Mouse (Mus musculus): Measurements from ENCODE around the gene Sec1. TPM values are rescaled to one million over a fixed set of nuclear protein-coding genes. Genes with fewer than 3 reads are reported as not detected.

The Sec1 gene
- polyA plus RNA-seq, 1 experiment from 2014 or later = 0.24 TPM

GRCm38 (mm10) chr7:45699523-45700141 is 5.4 kb upstream of the Sec1 start, which contains the start of gene Car11:
Gene Car11, plus strand, starts transcription at chr7:45699843.
- ATAC-seq (replicated peaks; ENCODE audit: insufficient number of reproducible peaks, low FRiP score, low TSS enrichment) = no peak
- H3K9me3 ChIP-seq (replicated peaks; ENCODE audit: control insufficient read depth, low read length) = no peaks in the 10 kb centered on the region
- peaks cover 29% of the 10 kb centered on the region for H3K27me3 ChIP-seq (ENCODE audit: control insufficient read depth, insufficient read depth, low read length)
- peak within 1 kb of the TSS; percentile 54 for H3K9ac ChIP-seq (ENCODE audit: low read depth, low read length)
- H3K4me3 ChIP-seq (ENCODE audit: low read depth, low read length) = peak within 1 kb of the TSS; percentile 46
- H3K4me2 ChIP-seq = peak within 1 kb of the TSS; percentile 84
- WGBS (ENCODE audit: insufficient replicate concordance) = 2% methylated on average over 36 of the region's 36 CpGs
- peaks cover 18% of the 10 kb centered on the region for H3K4me1 ChIP-seq (ENCODE audit: control insufficient read depth, insufficient read depth, low read length)
- H3K27ac ChIP-seq (ENCODE audit: low read depth, low read length) = no peak within 1 kb of the TSS
- no peaks in the 10 kb centered on the region for H3K36me3 ChIP-seq (ENCODE audit: control insufficient read depth, insufficient read depth, low read length)

- Histone ChIP-seq H3K4me1 (ENCODE audit: control insufficient read depth, insufficient read depth, low read length) (peaks cover 9% of the 10 kb centered on the region), H3K27me3 (ENCODE audit: control insufficient read depth, insufficient read depth, low read length) (peaks cover 29% of the 10 kb centered on the region), H3K4me2 (no peak overlapping the region), H3K4me3 (ENCODE audit: low read depth, low read length) (no peak overlapping the region), H3K36me3 (ENCODE audit: control insufficient read depth, insufficient read depth, low read length) (no peaks in the 10 kb centered on the region), H3K9ac (ENCODE audit: low read depth, low read length) (no peak overlapping the region), H3K27ac (ENCODE audit: low read depth, low read length) (no peak overlapping the region), H3K9me3 (replicated peaks; ENCODE audit: control insufficient read depth, low read length) (no peaks in the 10 kb centered on the region)
- WGBS (ENCODE audit: insufficient replicate concordance) = 73% methylated on average over 7 of the region's 7 CpGs
- ATAC-seq (replicated peaks; ENCODE audit: insufficient number of reproducible peaks, low FRiP score, low TSS enrichment) = no peak
Measured at GRCm38 (mm10) chr7:45697894-45698293, 3.7 kb upstream of the Sec1 start.

DNA sequence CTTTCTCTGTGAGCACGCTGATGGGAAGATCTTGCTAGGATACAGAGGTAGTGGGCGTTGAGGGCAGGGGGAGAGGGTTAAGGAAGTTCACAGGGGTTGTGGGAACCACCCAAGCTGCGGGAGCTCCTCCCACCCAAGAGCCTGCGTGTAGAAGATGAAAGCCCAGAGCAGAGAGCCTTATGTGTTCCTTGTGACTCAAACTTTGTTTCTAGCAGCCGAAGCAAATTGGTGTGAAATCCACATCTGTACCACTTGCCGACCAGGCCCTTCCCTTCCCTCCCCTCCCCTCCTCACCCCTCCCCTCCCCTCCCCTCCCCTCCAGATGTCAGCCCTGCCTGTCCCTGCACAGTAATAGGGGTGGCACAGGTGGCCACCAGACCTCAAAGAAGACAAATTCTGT is 896 bp upstream of the Sec1 start:
- WGBS (ENCODE audit: insufficient replicate concordance) = 33% methylated on average over 6 of the region's 6 CpGs
- Histone ChIP-seq H3K9me3 (replicated peaks; ENCODE audit: control insufficient read depth, low read length) (no peaks in the 10 kb centered on the region), H3K4me1 (ENCODE audit: control insufficient read depth, insufficient read depth, low read length) (peaks cover 10% of the 10 kb centered on the region), H3K9ac (ENCODE audit: low read depth, low read length) (no peak overlapping the region), H3K27me3 (ENCODE audit: control insufficient read depth, insufficient read depth, low read length) (peaks cover 23% of the 10 kb centered on the region), H3K27ac (ENCODE audit: low read depth, low read length) (no peak overlapping the region), H3K4me2 (no peak overlapping the region), H3K4me3 (ENCODE audit: low read depth, low read length) (no peak overlapping the region), H3K36me3 (ENCODE audit: control insufficient read depth, insufficient read depth, low read length) (no peaks in the 10 kb centered on the region)
- ATAC-seq (replicated peaks; ENCODE audit: insufficient number of reproducible peaks, low FRiP score, low TSS enrichment) = no peak

DNA sequence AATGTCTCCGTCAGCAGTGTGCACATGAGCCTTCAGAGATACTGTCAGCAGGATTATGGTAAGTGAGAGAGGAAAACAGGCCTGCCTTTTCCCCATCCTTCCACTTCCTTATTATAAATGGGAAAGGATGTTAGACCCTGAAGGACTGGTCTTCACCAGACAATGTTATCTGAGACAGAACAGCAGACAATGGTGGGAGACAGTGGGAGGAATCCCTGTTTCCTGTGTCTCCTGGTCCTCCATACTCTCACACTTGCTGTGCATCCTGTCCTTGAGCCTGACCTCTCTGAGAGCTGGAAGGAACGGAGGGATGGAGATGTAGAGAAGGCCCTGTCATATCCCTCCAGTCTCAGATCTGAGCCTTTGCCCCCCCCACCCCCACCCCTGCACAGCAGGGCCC is 1.8 kb downstream of the Sec1 start:
- H3K4me3 ChIP-seq (ENCODE audit: low read depth, low read length) = no peak overlapping the region

GRCm38 (mm10) chr7:45689800-45690199 is 4.4 kb downstream of the Sec1 start:
- H3K36me3 ChIP-seq (ENCODE audit: control insufficient read depth, insufficient read depth, low read length) = no peaks in the 10 kb centered on the region
- no peak for ATAC-seq (replicated peaks; ENCODE audit: insufficient number of reproducible peaks, low FRiP score, low TSS enrichment)
- H3K4me2 ChIP-seq = peak overlapping the region; percentile 17; the same call in 1 of the 2 replicates
- H3K4me3 ChIP-seq (ENCODE audit: low read depth, low read length) = no peak overlapping the region
- no peaks in the 10 kb centered on the region for H3K9me3 ChIP-seq (replicated peaks; ENCODE audit: control insufficient read depth, low read length)
- H3K27ac ChIP-seq (ENCODE audit: low read depth, low read length) = peak overlapping the region; percentile 37
- 24% methylated on average over 11 of the region's 11 CpGs for WGBS (ENCODE audit: insufficient replicate concordance)
- no peak overlapping the region for H3K9ac ChIP-seq (ENCODE audit: low read depth, low read length)
- H3K4me1 ChIP-seq (ENCODE audit: control insufficient read depth, insufficient read depth, low read length) = peaks cover 20% of the 10 kb centered on the region
- H3K27me3 ChIP-seq (ENCODE audit: control insufficient read depth, insufficient read depth, low read length) = no peaks in the 10 kb centered on the region

More for the DNA sequence above, 1.8 kb downstream of the Sec1 start:
- Histone ChIP-seq H3K4me1 (ENCODE audit: control insufficient read depth, insufficient read depth, low read length) (peaks cover 15% of the 10 kb centered on the region), H3K9ac (ENCODE audit: low read depth, low read length) (no peak overlapping the region), H3K9me3 (replicated peaks; ENCODE audit: control insufficient read depth, low read length) (no peaks in the 10 kb centered on the region), H3K4me2 (no peak overlapping the region), H3K27me3 (ENCODE audit: control insufficient read depth, insufficient read depth, low read length) (no peaks in the 10 kb centered on the region), H3K27ac (ENCODE audit: low read depth, low read length) (no peak overlapping the region), H3K36me3 (ENCODE audit: control insufficient read depth, insufficient read depth, low read length) (no peaks in the 10 kb centered on the region)
- 49% methylated on average over 2 of the region's 2 CpGs for WGBS (ENCODE audit: insufficient replicate concordance)
- no peak for ATAC-seq (replicated peaks; ENCODE audit: insufficient number of reproducible peaks, low FRiP score, low TSS enrichment)

GRCm38 (mm10) chr7:45689099-45689498 is 5.1 kb downstream of the Sec1 start:
- Histone ChIP-seq H3K27ac (ENCODE audit: low read depth, low read length) (no peak overlapping the region), H3K4me2 (no peak overlapping the region), H3K36me3 (ENCODE audit: control insufficient read depth, insufficient read depth, low read length) (no peaks in the 10 kb centered on the region), H3K4me3 (ENCODE audit: low read depth, low read length) (no peak overlapping the region), H3K4me1 (ENCODE audit: control insufficient read depth, insufficient read depth, low read length) (peaks cover 20% of the 10 kb centered on the region), H3K9me3 (replicated peaks; ENCODE audit: control insufficient read depth, low read length) (no peaks in the 10 kb centered on the region), H3K27me3 (ENCODE audit: control insufficient read depth, insufficient read depth, low read length) (peaks cover 3% of the 10 kb centered on the region; the same call in 1 of the 2 replicates), H3K9ac (ENCODE audit: low read depth, low read length) (no peak overlapping the region)
- no peak for ATAC-seq (replicated peaks; ENCODE audit: insufficient number of reproducible peaks, low FRiP score, low TSS enrichment)
- 56% methylated on average over 6 of the region's 6 CpGs for WGBS (ENCODE audit: insufficient replicate concordance)

GRCm38 (mm10) chr7:45686841-45687240 is 7.4 kb downstream of the Sec1 start:
- Histone ChIP-seq H3K4me1 (ENCODE audit: control insufficient read depth, insufficient read depth, low read length) (peaks cover 24% of the 10 kb centered on the region), H3K4me3 (ENCODE audit: low read depth, low read length) (no peak overlapping the region), H3K27ac (ENCODE audit: low read depth, low read length) (no peak overlapping the region), H3K9ac (ENCODE audit: low read depth, low read length) (no peak overlapping the region), H3K27me3 (ENCODE audit: control insufficient read depth, insufficient read depth, low read length) (peaks cover 3% of the 10 kb centered on the region; the same call in 1 of the 2 replicates), H3K36me3 (ENCODE audit: control insufficient read depth, insufficient read depth, low read length) (no peaks in the 10 kb centered on the region), H3K9me3 (replicated peaks; ENCODE audit: control insufficient read depth, low read length) (no peaks in the 10 kb centered on the region), H3K4me2 (no peak overlapping the region)
- no peak for ATAC-seq (replicated peaks; ENCODE audit: insufficient number of reproducible peaks, low FRiP score, low TSS enrichment)
- WGBS (ENCODE audit: insufficient replicate concordance) = 76% methylated on average over 3 of the region's 3 CpGs

- Histone ChIP-seq H3K4me3 (ENCODE audit: low read depth, low read length) (no peak overlapping the region), H3K9ac (ENCODE audit: low read depth, low read length) (no peak overlapping the region), H3K4me1 (ENCODE audit: control insufficient read depth, insufficient read depth, low read length) (peaks cover 24% of the 10 kb centered on the region), H3K27ac (ENCODE audit: low read depth, low read length) (no peak overlapping the region), H3K36me3 (ENCODE audit: control insufficient read depth, insufficient read depth, low read length) (no peaks in the 10 kb centered on the region), H3K9me3 (replicated peaks; ENCODE audit: control insufficient read depth, low read length) (no peaks in the 10 kb centered on the region), H3K4me2 (no peak overlapping the region), H3K27me3 (ENCODE audit: control insufficient read depth, insufficient read depth, low read length) (peaks cover 3% of the 10 kb centered on the region; the same call in 1 of the 2 replicates)
- no peak for ATAC-seq (replicated peaks; ENCODE audit: insufficient number of reproducible peaks, low FRiP score, low TSS enrichment)
- 51% methylated on average over 10 of the region's 10 CpGs for WGBS (ENCODE audit: insufficient replicate concordance)
Measured at GRCm38 (mm10) chr7:45685811-45686210, 8.4 kb downstream of the Sec1 start.

Data from heart, embryonic 11.5 days (tissue).